Mouse (Mus musculus): Measurements from ENCODE around the gene Cdx2.

GRCm38 (mm10) chr5:147305166-147305565 lies 1.9 kb downstream of the Cdx2 start:
- TF ChIP-seq CTCF (IDR thresholded peaks at IDR 0.05; ENCODE audit: low read depth): no peak
- TF ChIP-seq EP300 (IDR thresholded peaks at IDR 0.05; ENCODE audit: low read depth): no peak
